Mouse (Mus musculus) spleen, adult 18-20 months (tissue): ENCODE data around the gene Rnasek.

Experiments
- DNase-seq, 2 experiments: peaks; one replicate each; pipeline ENCODE4 v3.0.0; 2022; ENCODE audit warnings: mixed read lengths in 2 of 2

The Rnasek gene

DNA sequence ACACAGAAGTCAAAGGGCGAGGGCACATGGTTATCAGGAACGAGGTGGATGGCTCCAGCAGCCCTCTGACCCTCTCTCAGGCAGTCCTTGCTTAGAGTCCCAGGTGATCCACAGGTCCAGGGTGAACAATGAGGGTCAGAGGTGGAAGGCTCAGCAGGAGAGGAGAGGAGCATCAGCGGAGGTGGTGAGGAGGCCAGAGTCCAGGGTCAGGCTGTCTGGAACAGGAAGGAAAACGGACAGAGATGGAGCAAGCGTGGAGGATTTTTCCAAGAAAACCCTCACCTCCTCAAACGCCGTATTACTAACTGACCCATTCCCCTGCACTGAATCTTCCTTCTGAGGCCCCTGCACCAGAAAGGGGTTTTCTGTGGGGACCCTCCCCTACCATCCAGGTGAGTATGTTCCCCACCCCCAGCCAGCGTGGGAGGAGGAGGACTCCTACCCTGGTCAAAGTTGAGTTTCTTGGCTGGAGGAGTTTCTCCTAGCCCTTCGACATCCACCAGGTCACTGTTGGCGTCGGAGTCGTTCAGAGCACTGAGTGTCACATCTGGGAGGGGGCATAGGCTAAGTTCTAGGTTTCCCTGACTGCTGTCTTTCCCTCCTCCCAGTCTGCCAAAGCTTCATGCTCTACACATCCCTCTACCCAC is 4.3 kb downstream of the Rnasek start:
- DNase-seq, result no peak

GRCm38 (mm10) chr11:70234497-70234896 is 5.1 kb downstream of the Rnasek start:
- DNase-seq, result no peak

GRCm38 (mm10) chr11:70234037-70234436 is 5.6 kb downstream of the Rnasek start:
- no peak for DNase-seq

DNA sequence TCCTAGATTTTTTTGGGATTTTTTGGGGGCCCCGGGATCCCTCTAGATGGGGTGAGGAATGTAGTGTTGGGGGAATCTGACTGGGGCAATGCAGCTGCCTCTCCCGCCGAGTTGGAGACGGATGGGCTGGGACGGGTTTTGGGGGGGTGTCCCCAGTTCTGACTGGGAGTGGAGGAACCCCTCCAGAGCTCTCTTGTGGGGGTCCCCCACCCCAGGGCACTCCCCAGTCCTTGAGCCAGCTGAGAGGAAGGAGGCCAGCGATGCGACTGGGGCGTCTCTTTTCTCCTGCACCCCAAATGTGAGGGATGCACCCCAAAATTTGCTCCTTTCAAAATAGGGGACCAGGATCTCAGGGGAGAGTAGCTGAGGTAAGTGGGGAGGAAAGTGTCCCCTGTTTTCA is 6.6 kb downstream of the Rnasek start:
- DNase-seq, result no peak

DNA sequence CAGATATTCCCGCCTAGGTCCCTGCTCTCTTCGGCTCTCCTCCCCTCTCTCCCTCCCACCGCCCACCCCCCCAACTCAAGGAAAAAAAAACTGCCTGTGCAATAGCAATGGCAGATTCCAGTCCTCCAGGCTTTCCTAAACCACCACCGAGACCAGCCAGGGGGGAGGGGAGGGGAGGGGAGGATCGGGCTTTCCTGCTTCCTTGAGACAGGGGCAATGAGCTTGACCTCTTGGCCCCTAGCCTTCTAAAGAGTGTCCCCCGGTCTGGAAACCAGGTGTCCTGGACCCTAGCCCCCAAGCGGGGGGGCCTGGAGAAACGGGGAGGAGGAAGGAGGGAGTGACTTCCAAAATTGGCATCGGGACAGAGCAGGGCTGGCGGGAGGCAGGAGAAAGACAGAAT is 7.1 kb downstream of the Rnasek start:
- DNase-seq, result no peak

GRCm38 (mm10) chr11:70230239-70230727 is 9.4 kb downstream of the Rnasek start:
- peak; percentile 70 to 86 for DNase-seq

DNA sequence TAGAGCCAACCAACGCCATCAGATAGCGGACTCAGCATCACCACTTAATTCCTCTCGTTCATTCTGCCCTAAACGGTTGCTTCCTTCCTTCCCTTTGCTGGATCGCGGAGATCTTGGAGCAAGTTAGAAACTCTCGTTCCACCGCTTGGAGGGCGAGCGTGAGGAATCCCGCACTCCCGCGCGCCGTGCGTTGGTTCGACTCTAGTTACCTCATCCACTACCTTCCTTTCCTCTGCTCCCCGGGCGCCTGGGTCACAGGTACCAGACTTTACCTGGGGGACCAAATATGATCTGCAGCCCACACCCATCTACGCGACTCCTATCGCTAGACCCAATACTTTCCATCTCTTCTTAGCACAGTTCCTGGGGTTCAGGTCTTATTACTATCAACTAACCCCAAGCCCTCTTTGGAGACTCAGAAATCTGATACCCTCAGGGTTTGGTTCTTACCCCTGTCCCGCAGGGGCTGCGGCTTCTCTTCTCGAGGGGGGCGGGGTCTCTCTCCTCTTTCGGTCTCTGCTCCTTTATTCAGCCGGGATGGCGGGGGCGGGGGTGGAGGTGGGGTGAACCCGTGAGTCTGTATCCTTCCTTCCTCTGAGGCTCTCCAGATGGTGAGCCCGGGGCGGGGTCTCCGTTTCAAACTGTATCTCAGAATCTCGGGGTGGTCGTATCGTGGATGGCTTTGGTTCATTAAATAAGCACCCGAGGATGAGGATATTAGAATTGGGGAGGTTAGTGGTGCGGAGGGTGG is 10.2 kb downstream of the Rnasek start, which contains the start of gene Bcl6b:
Gene Bcl6b (minus strand): TSS at position 539 of the 751 bp plus-strand sequence.
- no peak for DNase-seq

GRCm38 (mm10) chr11:70228828-70229227 is 10.8 kb downstream of the Rnasek start:
- peak; percentile 68 to 79 for DNase-seq

GRCm38 (mm10) chr11:70227661-70228245 is 11.9 kb downstream of the Rnasek start:
- DNase-seq, result no peak

DNA sequence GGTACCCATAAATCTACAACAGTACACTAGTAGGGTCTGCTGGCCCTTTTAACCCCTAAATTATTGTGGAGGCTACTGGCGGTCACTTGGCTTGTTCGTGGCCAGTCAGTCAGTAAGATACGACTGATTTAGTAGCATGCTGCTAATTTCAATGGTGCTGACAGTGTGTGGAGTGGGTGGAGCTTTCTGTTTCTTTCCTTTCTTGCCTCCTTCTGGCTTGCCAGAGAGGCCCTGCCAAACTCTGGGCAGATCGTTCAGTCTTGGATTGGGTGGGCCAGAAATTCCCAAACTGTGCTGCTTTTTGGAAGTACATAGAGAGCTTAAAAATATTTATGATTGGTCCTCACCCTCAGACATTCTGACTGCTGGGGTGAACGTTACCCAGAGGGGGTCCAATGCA is 12.5 kb downstream of the Rnasek start:
- no peak for DNase-seq

- no peak for DNase-seq
These were observed 13.1 kb downstream of the Rnasek start for GRCm38 (mm10) chr11:70226602-70226890.

DNA sequence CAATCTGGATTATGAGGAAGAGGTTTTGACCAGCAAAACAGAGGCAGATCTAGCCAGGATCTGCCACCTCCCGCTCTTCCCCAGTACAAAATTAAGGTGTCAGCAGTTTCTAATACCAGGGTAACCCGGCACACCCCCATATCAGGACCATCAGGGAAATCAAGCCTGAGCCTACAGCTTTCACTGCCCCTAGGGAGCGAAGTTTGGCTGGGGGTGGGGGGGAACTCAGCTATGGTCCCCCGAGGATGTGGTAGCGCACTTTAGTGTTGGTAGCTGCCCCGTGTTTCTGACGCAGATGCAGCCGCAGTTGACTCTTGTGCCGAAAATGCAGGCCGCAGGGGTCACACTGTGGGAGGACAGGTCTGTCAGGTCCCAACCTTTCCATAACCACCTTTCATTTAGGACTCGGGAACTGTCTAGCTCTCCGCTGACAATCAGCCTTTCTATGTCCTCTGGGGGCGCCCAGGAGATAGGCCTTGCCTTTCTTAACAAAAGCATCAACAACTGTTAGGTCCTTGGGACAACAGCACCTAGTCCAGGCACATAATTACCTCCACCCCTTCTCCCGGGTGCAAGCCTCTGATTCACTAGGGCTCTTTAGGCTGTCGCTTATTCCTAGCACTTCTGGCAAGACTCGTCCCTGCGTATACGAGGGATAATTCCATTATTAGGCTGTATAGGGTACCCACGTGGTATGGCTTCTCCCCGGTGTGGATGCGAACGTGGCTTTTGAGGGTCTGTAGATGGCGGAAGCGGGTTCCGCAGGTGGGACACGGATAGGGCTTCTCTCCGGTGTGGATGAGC is 13.6 kb downstream of the Rnasek start:
- DNase-seq, result no peak

DNA sequence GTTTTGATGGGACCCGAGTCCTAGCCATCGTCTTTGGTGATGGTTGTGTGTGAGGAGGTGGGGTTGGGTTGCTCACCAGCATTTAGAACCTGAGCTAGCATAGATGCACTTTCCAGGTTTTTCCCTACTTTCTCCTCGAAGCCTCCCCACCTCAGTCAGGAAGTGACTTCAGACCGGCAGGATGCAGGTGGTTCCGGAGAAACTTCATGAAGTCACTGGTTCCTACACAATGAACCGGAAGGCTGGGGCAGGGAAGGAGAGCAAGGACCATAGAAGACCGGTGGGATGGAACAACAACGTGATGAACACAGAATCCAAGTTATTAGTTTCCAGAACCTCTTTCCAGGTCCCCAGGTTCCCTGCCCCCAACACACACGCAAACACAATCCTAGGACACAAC is 15.9 kb downstream of the Rnasek start:
- DNase-seq, result no peak

DNA sequence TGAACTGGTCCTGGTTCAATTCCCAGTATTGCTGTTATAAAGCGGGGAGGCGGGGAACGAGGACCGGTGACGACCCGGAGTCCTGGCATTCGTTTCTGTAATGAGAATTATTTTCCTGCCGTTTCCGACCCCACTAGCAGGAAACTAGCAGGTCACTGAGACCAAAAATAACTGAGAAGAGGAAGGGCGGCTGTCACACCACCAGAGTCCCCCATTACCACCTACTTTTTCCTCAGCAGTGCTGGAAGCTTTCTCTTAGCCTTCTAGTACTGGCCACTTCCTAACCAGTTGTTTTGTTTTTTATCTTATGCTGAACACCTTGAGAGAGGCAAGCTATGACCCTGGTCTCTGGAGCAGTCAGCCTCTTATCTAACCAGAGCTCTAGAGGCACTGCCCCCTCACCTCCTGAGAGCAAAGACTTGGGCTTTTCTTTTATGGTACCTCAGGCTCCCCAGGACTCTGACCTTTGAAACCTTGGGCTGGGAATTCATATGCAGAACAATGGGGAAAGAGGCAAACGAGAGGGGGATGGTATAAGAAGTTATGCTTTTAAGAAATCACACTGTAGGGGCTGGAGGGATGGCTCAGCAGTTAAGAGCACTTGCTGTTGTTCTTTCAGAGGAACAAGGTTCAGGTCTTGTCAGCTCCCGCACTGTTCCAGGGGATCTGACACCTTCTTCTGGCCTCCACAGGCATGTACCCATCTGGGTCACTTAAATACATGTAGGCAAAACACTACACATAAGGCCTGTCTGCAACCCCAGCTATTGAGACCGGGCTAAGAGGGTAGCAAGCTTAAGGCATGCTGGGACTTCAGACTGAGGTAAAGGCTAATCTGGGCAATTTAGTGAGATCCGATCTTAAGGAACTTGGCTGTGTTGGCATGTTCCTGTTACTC is 17.8 kb downstream of the Rnasek start:
- DNase-seq, result peak in 1 of 2 experiments; percentile 7

- DNase-seq, result peak; percentile 87 to 88
These were observed 18.7 kb downstream of the Rnasek start, which contains the start of gene Slc16a13 for GRCm38 (mm10) chr11:70220731-70221602. Gene Slc16a13 (minus strand): TSS chr11:70221064.

DNA sequence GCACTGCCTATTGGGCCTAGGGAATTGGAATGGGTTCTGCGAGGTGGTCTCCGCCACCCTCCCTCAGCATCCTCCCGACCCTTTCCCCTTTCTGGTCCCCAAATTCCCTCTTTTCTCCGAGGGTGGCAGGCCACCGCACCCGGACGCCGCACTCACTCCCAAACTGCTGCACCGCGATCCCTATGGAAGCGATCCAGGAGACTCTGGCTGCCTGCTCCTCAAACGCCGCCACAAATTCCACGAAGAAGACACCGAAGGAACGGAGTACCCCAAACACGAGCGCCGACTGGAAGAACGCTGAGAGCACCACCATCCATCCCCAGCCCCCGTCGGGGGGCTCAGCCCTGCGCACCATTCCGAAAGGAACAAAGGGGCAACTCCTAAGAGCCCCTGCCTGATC is 19.3 kb downstream of the Rnasek start:
- no peak for DNase-seq

DNA sequence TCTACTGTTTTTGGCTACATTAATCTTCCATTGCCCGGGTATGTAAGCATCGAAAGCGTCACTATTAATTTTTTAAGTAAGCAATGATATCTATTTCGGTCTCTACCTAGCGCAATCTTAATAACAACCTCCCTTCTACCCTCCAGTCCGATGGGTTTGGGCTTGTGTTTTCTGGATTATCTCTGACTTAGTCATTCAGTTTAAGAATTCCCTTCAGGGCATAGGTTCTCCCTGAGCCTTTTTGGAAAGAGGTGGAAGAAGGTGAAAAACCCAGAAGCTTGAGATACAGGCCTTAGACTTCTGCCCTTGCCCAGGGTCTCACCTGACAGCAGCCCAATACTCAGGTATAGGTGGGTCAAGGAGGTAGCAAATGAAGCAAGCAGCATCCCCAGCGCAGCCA is 19.8 kb downstream of the Rnasek start:
- no peak for DNase-seq

DNA sequence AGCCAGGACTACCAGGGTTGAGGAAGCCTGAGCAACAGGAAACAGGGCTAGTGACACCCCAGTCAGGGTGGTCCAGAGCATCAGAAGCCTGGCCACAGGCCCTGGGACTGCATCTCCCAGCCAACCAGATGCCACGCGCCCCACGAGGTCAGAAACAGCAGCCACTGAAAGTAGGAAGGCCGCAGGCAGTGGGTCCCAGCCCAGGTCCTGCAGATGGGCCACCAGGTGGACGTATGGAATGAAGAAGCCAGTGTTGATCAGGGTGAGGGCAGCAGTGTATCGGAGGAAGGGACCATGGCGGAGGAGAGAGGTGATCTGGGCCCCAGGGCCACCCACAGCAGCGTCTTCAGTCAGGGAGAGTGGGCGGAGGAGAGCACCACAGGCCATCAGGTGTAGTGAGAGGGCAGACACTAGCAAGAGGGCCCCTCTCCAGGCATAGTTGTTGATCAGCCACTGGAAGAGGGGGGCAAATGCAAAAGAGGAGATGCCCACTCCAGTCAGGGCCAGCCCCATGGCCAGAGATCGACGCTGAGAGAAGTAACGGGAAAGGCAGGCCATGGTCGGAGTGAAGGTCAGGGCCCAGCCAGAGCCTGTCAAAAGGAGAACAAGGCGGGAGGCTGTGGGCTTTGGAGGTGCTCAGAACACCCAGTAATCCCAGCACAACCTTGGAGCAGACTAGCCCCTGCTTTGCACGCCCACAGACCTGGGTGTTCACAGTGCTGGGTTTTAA is 20.7 kb downstream of the Rnasek start:
- DNase-seq, result no peak

DNA sequence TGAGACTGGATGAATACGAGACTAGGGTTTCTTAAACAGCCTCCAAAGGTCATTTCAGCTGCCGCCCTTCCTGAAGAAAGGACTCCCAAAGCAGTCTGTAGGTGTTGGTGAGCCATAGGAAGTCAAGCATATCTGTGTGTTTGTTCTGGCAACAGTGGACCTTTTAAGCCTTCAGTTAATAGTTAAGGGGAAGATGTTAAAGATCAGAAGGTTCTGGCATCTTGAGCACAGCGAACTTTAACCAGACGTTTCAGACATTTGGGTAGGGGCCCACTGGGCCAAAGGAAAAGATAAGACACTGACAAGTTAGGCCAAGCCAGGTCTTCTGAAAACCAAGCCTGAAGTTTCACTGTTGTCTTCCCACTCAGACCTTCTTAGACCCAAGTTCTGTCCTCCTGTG is 21.6 kb downstream of the Rnasek start:
- DNase-seq, result no peak

- DNase-seq, result no peak
These were observed 23.5 kb downstream of the Rnasek start for GRCm38 (mm10) chr11:70216103-70216502.
